Mouse (Mus musculus) bone marrow macrophage, adult 2 months (primary cell): Measurements from ENCODE around the gene 9930022D16Rik.

ENCODE experiments used
- CTCF ChIP-seq: IDR thresholded peaks from 2 replicates; pipeline ENCODE4 v1.5.1; 2012; ENCODE audit warnings: low read depth, mild to moderate bottlenecking, low read length, moderate library complexity
- POLR2A ChIP-seq: IDR thresholded peaks from 2 replicates; pipeline ENCODE4 v1.6.1; 2012; ENCODE audit warnings: mild to moderate bottlenecking, low read depth, low read length, borderline replicate concordance

DNA sequence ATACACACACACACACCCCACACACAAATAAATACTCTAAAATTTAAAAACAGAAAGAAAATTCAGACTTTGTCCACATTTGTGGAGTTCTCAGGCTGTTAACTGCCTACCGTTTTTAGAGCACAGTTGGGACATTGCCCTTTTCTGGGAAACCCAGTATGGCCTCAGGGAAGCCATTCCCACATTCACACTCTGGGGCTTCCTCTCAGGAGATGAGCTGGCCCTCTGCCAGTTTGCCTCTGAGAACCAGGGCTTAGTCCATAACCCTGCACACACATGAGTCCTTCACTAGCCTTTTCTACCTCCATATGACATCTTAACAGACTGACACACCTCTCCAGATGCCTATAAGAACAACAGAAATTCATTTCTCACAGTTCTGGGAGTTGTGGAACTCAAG is 9.6 kb downstream of the 9930022D16Rik start:
- TF ChIP-seq POLR2A (no peak), CTCF (no peak)
